Mouse (Mus musculus) right cerebral cortex, postnatal 4 days (tissue): ENCODE data around the gene Batf2.
A peak's percentile ranks its signal among the peaks of the same experiment; 100 is the strongest.
"Not testable (repeated sequence)": the region's sequence is repeated elsewhere in the genome, so short reads cannot be mapped to it uniquely, and the experiment has no call there.

ENCODE experiments used
- DNase-seq: peaks from one replicate; pipeline ENCODE4 v3.0.0-alpha.2; 2022

Batf2 gene

DNA sequence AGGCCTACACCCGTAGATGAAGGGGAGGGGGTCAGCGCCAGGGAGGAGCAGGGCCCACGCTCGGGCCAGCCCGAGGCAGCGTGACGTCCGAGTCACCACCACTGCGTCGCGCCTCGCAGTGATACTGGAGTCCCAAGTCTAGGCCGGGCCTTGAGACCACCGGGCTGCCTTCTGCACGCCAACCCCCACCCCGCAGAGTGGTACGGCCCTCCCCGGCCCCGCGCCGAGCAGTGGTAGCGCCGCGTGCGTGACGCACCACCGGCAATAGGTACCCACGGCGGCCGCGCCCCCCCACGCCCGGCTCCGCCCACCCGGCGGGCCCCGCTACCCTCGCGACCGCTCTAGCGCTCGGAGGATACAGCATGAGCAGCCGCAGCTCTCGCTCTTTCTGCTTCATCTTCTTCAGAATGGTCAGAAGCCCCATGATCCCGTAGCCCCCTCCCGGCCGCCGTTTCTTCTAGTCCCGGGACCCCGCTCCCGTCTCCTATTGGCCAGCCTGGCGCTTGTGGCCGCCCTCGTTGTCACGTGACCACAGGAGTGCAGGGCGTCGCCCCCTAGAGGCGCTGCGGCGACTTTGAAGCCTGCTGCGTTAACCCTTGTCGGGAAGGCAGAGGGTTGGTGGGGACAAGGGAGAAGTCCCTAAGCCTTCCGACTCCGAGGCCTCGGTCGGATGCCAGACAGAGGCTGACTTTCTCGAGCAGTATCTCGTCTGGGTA, at the start of gene Batf2:
Gene Batf2, plus strand, starts transcription at position 306 of the 716 bp plus-strand sequence.
- peak; percentile 93 for DNase-seq

DNA sequence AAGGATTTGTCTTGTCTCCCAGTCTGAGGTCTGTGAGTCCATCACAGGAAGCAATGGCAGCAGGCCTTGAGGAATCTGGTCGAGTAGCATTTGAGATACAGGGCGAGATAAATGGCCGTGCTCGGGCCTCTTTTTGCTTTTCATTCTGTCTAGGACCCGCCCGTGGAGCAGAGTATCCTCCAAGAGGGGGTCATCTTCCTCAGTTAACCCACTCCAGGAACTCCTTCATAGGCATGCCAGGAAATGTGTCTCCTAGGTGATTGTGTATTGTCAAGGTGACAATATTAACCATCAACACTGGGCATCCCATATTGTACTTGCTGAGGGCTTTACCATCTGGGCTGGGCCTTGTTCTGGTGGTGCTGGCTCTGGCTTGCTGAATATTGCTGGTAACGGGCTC, 46.7 kb upstream of the Batf2 start, which contains the start of gene AC131692.1:
Gene AC131692.1, plus strand, starts transcription at position 301 of the 400 bp plus-strand sequence.
- DNase-seq = no peak

DNA sequence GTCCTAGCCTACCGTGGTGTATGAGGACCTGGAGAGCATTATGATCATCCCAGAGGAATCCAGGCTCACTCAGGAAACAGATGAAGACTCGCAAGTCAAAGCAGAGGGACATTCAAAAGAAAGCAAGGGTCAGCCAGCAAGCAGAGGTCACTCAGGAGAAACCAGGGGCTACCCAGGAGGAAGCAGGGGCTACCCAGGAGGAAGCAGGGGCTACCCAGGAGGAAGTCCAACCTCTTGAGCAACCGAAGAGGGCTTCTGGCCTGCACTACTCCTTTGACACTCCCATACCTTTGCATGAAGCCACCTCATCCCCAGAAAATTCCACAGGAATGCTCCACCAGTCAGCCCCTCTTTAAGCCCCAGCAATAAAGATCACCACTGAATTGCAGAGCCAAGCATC, 42.9 kb upstream of the Batf2 start:
- DNase-seq = no peak

DNA sequence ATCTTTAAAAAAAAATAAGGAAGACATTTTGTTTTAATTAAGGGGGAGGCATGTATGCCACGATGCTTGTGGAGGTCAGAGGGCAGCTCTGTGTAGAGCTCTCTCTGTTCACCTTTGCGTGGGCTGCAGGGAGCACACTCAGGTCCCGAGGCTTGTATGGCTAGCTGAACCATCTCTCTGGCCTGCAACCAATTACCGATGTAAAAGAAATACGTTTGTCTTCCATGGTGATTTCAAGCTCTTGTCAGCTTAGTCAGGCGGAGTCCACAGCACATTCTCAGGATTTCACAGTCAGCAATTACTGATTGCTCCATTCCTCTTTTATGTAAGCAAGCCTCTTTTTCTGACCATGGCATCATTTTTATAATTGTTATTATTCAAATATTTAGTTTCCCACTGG, 39.6 kb upstream of the Batf2 start:
- DNase-seq = no peak

DNA sequence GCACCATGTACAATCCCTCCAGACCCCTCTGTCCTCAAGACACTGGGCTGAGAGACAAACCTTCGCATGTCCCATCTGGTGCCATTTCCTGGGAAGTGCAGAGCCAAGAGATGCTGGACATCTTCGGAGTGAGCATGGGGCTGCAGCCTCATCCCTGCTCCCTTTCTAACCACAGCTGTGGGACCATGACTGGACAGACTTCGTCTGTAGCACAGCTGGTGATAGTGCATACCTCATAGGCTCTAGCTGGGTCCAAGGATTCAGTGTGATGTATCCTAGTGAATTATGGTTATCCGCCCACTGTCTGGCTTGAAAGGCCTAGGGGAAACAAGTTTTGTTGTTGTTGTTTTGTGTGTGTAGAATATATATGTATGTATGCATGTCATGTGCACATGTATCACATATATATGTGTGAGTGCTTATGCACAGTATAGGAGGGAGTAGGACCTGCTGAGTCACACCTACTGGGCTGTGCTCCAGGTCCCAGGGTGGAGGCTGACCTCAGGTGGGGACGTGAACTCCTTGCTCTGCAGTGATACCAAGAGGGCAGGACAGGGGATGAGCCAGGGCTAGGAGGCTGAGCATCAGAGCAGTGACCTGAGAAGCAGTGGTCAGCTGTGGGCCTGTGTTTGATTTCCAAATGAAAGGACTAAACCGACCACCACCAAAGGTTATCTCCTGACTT, 38.5 kb upstream of the Batf2 start:
- no peak for DNase-seq

DNA sequence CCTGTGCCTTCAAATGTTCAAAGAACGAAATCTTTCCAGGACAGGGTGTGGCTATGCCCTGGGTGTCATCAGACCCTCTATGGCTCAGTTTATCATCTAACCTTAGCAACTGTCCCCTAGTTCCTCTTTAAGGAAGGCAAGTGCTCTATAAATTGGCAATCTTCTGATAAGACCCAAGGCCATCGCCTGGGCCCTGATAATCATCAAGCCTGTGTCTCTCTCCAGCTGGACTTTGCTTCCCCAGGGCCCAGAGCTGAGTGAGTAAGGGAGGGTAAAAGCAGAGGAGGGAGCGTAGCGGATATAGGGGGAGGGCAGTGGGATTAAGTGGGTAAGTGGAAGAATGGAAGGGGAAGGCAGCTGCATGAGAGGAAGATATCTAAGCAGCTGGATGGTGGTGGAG, 36.3 kb upstream of the Batf2 start:
- no peak for DNase-seq

DNA sequence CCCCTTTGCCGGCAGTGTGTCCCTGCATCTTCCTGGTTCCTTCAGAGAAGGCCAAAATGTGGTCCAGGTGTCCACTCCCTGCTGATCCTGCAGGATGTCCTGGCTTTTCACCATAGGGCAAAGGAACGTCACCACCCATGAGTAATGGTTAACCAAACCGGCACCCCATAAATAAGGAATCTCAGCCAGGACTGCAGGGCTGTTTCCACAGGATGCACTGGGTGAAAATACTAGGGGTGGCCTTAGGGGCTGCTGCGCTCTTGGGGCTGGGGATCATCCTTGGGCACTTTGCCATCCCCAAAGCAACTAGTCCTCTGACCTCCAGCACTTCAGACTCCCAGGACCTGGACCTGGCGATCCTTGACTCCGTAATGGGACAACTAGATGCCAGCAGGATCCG, 35.2 kb upstream of the Batf2 start, which contains the start of gene Naaladl1:
Gene Naaladl1, plus strand, starts transcription at position 197 of the 400 bp plus-strand sequence.
- no peak for DNase-seq

DNA sequence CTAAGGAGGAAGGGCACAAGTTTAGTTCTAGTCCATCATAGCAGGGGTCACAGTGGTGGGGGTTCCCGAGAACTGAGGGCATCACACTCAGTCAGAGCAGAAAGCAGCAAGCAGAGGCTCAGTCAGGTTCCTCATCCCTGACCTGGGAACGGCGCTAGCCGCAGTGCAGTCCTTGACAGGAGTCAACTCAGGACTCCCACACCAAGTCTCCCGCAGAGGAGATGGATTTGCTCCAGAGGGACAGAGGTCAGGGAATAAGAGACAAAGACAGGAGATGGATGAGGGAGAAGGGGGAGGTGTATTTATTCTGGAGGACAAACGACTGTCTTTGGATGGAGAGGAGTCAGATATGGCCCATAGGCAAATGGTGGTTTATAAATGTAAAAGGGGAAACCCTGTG, 27.7 kb upstream of the Batf2 start:
- DNase-seq = no peak

DNA sequence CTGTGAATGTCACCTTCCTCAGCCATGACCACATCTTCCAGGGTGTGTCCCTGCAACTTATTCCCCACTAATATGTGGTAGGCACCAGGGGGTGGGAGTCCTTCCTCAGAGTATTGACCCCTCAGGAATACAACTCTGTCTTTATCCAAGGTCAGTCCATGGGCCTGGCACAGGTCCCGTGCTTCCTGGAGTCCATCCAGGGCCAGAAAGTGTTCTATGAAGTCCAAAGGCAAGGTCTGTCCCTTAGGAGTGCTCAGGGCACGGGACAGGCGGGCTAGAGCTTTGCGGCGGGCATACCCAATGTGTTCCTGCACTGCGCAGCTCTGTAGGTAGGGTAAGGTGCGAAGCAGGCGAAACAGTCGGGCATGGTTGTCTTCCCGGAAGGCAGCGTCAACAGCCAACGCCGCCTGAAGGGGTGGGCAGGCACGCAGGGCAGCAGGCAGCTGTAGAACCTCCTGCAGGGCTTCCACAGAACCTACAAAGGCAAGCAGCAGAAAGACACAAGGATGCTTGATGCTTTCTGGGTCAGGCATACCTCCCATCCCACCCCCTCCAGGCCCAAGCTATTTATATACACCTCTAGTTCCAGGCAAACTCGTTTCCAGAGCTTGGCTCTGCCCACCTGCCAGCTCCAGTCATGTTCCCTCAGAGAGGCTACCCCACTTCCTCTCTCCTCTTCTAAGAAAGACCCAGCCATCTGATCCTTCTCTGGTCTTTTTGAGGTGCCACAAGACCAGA, 24.5 kb upstream of the Batf2 start:
- no peak for DNase-seq

DNA sequence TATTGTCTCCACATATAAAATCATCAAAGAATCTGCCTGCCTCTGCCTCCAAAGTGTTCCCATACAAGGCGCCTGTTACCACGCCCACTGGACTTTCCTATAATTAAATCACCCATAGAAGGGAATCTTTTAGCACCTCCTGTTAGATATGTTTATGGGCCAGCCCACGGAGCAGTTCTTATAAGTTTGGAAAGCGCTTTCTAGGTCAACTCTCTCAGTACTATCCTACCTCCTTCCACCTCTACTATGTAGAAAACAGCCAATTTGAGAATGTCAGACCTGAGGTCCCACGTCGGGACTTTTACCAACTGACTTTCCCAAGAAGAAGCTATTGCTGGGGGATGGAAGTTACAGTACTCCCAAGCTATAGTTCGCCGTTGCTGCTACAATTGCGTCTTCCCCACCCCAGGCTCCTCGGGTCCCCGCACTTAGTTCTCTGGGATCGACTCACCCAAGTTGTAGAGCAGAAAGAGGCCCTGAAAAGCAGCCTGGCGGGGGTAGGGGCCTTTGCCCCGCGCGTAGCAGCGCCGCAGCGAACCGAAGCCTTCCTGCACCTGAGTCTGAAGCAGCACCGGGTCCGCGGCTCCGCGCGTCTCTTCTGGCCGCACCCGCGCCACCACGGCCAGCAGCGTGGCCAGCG, 23.3 kb upstream of the Batf2 start:
- DNase-seq = no peak

DNA sequence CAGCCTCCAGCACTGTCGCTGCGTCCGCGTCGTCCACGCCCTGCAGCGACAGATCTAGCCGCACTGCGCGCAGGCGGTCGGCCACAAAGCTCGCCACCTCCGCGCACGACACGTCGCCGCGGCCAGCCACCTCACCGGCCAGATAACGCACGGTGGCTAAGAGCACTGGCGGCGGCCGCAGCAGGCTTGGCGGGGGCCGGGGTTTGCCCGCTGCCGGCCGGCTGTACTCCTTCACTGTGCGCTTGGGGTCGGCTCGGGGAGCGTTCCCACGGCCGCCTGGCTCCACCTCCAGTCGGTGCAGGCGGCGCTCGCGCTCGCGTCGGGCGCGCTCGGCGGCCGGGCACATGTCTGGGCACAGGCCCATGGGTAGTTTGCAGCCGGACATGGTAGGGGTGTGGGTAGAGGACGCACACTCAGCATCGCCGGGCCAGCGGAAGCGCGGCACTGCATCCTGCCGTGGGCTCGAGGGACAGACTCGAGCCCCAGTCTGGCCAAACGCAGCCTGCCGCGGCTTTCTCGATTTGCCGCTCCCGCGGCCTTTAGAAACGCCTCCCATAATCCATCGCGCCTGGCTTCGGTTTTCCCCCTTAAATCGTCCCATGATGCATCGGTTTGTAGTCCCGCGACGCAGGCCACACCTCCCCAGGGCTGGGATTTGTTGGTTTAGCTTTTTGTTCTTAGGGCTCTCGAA, 22.7 kb upstream of the Batf2 start, which contains the start of gene Sac3d1:
Gene Sac3d1, minus strand, starts transcription at position 665 of the 691 bp plus-strand sequence.
- DNase-seq = peak; percentile 87

DNA sequence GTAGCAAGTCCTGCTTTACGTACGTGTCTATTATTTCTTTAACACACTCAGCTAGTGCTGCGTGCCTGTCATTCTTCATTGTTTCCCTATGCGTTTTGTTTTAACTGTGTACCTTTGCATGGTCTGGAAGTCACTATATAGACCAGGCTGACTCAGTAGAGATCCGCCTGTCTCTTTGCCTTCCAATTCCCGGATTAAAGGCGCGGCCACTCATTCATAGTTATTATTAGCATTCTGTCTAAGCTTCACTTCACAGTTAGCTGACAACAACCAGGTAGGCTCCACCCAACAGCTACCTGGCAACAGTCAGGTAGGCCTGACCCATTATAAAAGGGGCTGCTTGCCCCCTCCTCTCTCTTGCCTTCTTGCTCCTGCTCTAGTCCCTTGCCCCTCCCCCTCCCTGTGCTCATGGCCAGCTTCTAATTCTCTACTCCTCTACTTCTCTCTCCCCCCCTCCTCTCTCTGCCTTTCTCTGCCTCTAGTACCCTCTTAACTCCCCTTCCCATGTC, 22.1 kb upstream of the Batf2 start:
- peak; percentile 51 for DNase-seq

DNA sequence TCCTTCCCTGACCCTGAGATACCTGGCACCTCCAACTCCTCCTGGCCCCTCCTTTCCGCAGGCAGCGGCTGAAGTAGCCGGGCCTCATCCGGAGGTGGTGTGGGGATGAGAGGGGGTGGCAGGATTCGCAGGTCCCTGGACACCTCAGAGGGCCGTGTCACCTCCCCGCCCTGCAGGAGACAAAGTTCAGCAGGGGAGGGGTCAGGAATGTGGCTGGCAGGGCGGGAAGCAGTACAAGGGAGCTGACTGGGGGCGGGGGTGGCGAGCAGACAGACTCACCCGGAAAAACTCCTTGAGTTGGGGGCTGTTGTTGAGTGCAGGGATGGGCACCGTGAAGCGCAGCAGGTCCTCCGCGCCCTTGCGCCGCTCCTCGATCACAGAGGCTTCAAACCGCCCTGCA, 19.0 kb upstream of the Batf2 start:
- no peak for DNase-seq

DNA sequence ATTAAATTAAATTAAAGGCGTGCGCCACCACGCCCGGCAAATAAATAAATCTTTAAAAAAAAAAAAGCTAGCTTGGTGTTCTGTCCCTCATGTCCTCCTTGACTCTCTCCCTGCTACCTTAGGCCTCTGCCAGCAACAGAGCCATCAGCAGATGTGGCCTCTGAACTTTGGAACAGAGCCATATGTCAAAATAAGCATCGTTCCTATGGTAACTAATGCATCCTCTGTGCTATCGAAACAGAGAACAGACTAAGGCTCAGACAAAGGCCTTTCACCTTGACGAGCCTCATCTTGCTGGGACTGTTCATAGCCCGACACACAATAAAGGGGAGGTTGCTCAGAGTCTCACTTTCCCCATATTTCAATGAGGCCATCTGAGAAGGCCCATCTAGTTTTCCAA, 17.5 kb upstream of the Batf2 start:
- DNase-seq = no peak

DNA sequence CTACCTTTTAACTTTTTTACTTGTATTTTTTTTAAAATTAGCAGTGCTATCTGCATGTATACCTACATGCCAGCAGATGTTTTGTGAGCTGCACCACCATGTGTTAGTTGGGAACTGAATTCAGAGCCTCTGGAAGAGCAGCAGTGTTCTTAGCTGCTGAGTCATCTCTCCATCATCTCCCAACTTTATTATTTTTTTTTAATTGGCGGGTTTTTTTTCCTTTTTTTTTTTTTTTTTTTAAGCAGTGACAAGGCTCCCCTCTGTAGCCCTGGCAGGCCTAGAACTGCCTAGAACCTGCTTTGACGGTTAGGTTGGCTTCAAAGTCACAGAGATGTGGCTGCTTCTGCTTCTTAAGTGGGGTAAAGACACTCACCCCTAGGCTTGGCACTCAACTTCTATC, 15.9 kb upstream of the Batf2 start:
- DNase-seq = no peak

DNA sequence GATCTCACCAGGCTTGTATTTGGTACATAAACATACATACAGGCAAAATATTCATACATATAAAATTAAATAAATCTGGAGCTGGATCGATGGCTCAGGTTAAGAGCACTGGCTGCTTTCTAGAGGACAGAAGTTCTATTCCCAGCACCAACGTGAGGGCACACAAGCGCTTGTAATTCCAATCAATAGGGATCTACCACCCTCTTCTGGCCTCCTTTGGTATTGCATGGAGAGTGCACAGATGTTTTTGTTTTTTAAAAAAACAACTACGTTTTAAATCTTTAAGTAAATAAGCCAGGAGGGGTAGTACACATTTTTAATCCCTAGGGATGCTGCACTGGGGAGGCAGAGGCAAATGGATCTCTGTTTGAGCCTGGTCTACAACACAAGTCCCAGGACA, 14.5 kb upstream of the Batf2 start:
- DNase-seq = peak; percentile 51

DNA sequence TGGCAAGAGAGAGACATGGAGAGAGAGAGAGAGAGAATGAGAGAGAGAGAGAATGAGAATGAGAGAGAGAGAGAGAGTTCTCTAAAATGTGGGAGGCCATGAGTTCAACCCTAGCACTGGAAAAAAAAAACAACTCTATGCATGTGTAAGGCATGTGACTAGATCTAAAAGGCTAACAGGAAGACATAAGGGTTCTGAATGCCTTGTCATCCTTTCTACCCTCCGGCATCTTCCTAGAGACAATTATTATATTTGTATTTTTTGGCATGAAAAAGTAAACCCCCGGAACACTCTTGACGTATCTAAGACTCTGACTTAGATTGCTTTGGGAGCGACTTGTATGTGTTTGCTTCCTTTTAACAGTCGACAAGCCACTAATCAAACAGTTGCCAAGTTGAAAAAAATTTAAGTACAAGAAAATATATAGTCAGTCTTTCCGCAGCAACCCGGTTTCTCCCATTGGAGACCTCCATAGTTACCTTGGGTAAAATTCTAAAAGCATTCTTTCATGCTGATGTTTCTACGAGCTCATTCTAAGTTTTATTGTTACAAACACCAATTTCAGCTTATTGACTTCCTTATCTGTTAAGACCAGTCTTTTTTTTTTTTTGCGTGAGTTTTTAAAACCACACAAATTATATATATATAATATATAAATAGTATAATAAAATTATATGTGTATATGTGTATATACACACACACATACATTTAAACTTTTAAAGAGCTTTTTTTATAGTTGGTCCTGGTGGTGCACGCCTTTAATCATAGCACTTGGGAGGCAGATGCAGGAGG, 13.8 kb upstream of the Batf2 start:
- DNase-seq = no peak

DNA sequence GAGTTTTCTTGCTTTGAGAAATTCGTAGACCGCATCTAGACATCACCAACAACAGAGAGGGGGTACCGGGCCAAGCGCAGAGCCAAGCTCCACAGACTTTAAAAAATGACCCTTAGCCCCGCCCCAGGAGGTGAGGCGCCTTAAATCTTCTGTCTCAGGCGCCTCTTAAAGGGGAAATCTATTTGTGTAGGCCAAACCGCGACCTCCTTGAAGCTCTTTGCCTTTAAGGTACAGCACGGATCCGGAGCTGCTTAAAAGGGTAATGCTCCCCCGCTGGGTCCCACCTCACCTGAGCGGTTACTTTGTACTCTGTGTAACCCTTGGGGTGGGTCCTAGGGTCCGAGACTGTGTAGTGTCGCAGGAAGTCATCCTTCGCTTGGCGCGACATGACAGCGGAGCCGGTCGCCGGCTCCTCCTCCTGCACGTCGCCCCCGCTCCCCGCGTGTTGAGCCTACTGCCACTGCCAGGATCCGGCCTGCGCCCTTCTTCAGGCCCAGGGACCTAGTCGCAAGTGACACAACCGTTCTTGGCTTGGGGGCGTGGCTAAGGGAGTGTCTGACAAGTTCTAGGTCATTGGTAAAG, 12.9 kb upstream of the Batf2 start, which contains the start of gene Snx15:
Gene Snx15, minus strand, starts transcription at position 545 of the 582 bp plus-strand sequence.
- peak; percentile 87 for DNase-seq

DNA sequence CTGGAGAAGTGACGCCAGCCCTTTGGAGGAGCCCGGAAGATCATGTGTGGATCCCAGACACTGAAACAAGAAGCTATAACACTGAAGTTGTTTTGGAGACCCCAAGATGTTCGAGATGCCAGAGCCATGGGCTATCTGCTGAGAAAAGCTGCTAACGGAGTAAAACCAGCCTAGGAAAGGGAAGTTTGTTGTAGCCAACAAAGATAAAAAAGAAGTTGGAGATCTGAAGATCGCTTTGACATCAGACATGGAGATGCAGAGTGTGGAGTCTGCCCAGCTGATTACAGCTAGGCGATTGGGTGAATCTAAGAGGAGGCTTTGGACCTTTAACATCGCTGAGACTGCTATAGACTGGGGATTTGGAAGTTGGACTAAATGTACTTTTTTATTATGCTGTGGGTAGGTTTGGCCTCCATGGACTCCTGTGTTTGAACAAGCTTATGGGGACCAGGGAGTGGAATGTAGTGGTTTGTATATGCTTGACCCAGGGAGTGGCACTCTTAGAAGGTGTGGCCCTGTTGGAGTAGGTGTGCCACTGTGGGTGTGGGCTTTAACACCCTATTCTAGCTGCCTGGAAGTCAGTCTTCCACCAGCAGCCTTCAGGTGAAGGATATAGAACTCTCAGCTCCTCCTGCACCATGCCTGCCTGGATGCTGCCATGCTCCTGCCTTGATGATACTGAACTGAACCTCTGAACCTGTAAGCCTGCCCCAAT, 10.2 kb upstream of the Batf2 start:
- not testable (repeated sequence) for DNase-seq

DNA sequence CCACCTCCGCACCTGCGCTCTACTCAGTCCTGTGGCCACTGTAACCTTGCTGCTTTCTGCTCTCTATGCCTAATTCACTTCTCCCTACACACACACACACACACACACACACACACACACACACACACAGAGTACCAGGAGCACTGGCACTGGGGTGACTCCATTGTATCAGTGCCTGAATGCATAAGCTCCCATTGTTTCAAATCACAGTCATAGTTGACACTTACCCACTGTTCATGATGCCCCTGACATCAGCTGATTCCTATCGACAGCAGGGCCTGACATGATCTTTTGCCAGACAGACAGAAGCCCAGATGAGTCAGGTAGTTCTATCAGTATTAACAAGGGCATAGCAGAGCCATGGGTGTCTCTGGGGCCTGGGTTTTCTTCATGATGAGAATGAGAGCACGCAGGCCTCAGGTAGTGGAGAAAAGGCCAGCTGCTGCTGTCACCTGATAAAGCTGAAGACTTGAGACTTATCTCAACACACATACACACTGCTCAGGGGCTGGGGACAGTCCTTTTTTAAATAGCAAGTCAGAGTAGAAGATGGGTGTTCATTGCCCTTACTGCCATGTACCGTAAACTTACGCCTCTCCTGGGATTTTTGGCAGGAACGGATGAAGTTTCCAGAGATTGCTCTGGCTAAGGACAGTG, 8.5 kb upstream of the Batf2 start:
- no peak for DNase-seq
